Mouse (Mus musculus) kidney, postnatal 4 days (tissue): ENCODE results near the gene Nrm.

Source experiments
- DNase-seq, 2 experiments: peaks; one replicate each; pipeline ENCODE4 v3.0.0; 2021; ENCODE audit warnings: mixed read lengths in 2 of 2

The Nrm gene

GRCm38 (mm10) chr17:35861198-35861857 lies at the start of gene Nrm:
Gene Nrm (plus strand): TSS chr17:35861318.
- DNase-seq: peak; percentile 92 to 95

GRCm38 (mm10) chr17:35812307-35812706 lies 48.8 kb upstream of the Nrm start:
- DNase-seq: no peak

DNA sequence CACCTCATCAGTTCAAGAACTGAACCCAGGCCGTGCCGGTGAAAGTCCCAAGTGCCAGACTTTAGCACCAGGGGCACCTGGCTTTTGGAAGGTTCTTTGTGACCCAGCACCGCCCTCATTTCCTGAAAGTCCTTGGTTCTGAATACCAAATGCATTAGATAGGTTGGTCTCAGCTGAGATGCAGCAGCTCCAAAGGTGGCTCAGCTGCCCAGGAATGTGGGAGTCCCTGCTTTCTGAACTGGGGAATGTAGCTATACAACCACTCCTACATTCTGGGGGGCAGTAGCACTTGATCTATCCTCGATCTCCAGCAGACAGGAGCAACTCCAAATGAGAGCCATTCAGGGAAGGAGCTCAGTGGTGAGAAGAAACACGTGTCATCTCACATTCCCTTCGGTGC lies 48.4 kb upstream of the Nrm start:
- DNase-seq: peak in 1 of 2 experiments; percentile 13

GRCm38 (mm10) chr17:35813245-35813647 lies 47.9 kb upstream of the Nrm start:
- peak; percentile 85 to 91 for DNase-seq

DNA sequence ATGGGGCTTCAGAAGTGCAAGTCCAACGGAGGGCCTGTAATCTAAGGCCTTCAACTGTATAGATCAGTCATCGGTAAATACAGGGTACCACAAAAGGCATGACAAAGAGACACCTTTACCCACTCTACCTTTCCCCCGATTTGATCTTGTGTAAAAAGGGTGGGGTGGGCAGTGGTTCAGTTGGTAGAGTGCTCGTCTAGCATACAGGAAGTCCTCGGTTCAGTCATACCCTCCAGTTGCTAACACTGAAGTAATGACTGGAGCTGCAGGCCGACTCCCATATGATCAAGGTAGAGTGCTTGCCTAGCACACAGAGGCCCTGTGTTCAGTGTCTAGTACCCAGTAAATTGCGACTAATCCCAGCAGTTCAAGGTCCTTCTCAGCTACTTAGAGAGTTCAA lies 47.5 kb upstream of the Nrm start:
- no peak for DNase-seq

DNA sequence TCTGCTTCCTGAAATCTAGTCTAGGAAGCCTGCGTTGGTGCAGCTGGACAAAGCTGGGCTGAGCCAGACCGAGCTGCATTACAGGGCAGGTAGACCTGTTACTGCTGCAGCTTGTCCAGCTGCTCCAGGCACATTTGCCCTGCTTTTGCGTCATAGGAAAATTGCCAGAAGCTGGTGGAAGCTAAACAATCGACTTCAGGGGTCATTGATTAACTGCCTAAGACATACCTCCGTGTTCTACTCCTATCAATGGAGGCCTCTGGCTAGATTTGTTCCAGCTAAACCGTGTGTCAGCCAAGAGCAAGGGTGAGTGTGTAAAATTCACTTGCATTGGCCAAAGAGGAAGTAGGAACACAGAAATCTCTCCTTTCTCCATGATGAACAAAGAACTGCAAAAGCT lies 46.4 kb upstream of the Nrm start:
- DNase-seq: peak; percentile 42 to 65

GRCm38 (mm10) chr17:35815836-35816235 lies 45.3 kb upstream of the Nrm start:
- no peak for DNase-seq

- DNase-seq: no peak
Measured at GRCm38 (mm10) chr17:35816686-35817085, 44.4 kb upstream of the Nrm start.

DNA sequence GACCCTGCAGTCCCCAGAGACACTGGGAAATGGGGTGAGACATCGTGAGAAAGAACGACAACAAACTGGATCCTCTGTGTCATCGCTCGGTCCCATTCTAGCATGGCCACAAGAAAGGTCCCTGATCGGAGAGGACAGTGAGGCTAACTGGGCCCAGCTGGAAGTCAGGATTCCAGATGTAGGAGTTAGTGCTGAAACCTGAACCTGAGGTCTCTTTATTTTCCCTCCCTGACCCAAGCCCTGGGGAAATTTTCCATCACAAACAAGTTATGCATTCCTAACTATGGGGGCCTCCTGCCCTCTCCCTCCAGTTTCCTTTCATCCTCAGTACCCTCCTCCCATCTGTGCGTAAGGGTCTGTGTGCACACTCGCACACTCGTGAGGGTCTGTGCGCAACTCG lies 43.9 kb upstream of the Nrm start:
- DNase-seq: peak; percentile 24 to 47

DNA sequence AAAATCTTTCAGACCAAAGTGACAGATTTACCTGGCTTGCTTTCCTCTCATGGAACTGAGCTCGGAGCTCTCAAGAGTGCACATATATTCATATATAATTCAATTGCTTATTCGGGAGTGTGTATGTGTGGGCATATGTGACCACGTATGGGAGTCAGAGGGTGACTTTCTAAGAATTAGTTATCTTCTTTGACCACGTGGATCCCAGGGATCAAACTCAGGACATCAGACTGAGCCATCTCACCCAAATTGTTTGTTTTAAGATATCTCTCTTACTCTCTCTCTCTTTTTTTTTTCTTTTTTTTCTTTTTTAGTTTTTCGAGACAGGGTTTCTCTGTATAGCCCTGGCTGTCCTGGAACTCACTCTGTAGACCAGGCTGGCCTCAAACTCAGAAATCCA lies 41.0 kb upstream of the Nrm start:
- no peak for DNase-seq

DNA sequence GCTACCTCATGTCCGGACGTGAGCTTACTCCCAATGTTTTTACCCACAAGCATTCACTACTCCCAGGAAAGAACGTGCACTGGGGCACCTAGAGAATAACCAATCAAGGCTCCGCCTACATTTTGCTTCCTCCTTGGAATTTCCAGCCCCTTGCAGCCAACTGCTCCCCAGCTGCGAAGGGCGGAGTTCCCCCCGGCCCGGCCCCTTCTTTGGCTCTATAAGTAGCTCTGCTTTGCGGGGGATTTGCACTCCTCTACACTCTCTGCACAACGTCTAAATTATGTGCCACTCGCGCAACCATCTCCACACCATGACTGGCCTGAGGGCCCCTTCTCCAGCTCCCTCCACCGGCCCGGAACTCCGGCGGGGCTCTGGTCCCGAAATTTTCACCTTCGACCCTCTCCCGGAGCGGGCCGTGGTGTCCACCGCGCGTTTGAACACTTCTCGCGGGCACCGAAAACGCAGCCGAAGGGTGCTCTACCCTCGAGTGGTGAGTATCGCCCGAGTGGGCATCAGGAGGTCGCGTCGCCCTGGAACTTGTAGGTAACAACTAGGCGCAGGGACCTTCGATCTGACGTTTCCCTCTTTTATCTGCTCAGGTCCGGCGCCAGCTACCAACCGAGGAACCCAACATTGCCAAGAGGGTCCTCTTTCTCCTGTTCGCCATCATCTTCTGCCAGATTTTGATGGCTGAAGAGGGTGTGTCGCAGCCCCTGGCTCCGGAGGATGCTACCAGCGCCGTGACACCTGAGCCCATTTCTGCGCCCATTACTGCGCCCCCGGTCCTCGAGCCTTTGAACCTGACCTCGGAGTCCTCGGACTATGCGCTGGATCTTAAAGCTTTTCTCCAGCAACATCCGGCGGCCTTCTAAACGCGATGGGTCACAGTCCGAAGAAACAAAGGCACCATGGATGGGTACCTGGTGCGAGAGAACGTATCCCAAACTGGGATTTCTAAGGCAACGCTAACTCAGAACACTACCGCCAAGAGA lies 39.4 kb upstream of the Nrm start, which contains the start of gene Ier3:
TSS of gene Ier3 (plus strand) at position 246 of the 992 bp plus-strand sequence.
- peak; percentile 90 to 93 for DNase-seq

GRCm38 (mm10) chr17:35822564-35822963 lies 38.6 kb upstream of the Nrm start:
- no peak for DNase-seq

- DNase-seq: peak; percentile 91 to 94
Measured at GRCm38 (mm10) chr17:35822964-35823937, 37.9 kb upstream of the Nrm start, which contains the start of gene Flot1. Gene Flot1 (plus strand): TSS chr17:35823230.

DNA sequence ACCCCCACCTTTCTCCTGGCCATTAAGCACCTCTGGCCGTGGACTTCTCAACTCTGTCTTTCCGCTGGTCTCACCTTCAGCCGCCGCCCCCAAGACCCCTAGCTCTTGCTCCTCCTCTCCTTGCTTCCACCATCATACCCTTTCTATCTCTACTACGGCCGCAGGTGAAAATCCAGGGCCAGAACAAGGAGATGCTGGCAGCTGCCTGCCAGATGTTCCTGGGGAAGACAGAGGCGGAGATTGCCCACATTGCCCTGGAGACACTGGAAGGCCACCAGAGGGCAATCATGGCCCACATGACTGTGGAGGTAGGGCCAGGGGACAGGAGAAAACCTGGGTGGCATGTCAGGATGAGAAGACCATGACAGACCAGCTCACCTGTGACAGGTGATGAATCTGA lies 36.7 kb upstream of the Nrm start:
- peak; percentile 51 to 56 for DNase-seq

- DNase-seq: no peak
Measured at GRCm38 (mm10) chr17:35825109-35825850, 35.8 kb upstream of the Nrm start.

DNA sequence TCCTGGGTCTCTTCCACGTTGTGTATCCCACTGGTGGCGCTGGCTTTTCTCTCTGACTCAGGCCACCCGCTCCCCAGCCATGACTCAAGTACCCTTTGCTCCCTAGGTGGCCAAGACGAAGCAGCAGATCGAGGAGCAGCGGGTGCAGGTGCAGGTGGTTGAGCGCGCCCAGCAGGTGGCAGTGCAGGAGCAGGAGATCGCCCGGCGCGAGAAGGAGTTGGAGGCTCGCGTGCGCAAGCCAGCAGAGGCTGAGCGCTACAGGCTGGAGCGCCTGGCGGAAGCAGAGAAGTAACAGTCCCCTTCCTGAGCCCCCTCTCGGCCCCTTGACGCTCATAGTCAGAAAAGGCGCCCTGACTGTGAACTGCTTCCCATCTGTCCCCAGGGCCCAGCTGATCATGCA lies 31.4 kb upstream of the Nrm start:
- peak; percentile 93 to 95 for DNase-seq

DNA sequence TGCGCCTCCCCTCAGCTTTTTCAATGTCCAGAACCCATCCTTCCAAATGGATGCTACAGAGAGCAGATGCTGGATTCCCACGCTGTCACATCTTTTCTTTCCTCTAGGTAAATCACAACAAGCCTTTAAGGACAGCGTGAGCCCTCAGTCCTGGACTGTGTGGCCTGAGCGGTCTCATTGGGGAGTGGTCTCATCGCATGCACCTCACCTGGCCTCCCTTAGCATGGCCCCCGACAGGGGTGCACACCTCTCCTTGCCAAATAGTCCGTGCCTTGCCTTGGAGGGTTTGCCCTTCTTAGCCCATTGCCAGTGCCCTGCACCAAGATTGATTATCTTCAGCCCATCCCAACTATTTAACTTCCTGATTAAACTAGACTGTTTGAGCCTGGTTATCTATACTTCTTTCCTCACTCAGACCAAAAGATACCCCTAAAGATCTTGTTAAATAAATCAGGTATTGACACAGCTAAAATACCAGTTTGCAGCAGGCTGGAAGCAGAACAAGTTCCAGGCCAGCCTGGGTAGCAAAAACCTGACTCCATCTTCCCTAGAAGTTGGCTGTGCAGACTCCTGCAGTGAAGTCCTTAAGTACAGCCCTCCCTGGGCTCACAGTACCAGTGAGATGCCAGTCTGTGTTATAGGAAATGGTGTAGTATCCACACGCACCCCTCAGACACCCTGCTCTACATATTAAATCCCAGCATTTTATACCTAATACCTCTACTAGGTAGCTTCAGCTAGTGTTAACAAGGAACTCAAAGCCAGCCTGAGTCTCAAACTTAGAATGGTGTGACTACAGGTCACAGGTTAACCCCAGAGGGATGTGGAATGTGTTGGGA lies 28.5 kb upstream of the Nrm start:
- peak; percentile 10 to 19 for DNase-seq

GRCm38 (mm10) chr17:35833239-35833751 lies 27.8 kb upstream of the Nrm start:
- DNase-seq: peak; percentile 31 to 40

GRCm38 (mm10) chr17:35833894-35834293 lies 27.2 kb upstream of the Nrm start:
- DNase-seq: peak in 1 of 2 experiments; percentile 15

- peak in 1 of 2 experiments; percentile 45 for DNase-seq
Measured at GRCm38 (mm10) chr17:35834696-35835422, 26.3 kb upstream of the Nrm start.
